Mouse (Mus musculus) midbrain, embryonic 10.5 days (tissue): Measurements from ENCODE around the gene Tnfaip3. TPM values are rescaled to one million over a fixed set of nuclear protein-coding genes. Genes with fewer than 3 reads are reported as not detected.

ENCODE experiments used
- DNase-seq: peaks from one replicate; pipeline ENCODE4 v3.0.0-alpha.2; 2017; ENCODE audit warnings: low spot score
- H3K27ac ChIP-seq: fragments of 300-500 bp; sonication (generic); replicated peaks from 2 replicates; pipeline ENCODE4 v1.5.1; 2016; ENCODE audit warnings: mild to moderate bottlenecking
- H3K27me3 ChIP-seq: fragments of 300-500 bp; sonication (generic); 2 replicates; pipeline ENCODE4 v1.6.1; 2016; ENCODE audit warnings: low read depth, mild to moderate bottlenecking; ENCODE audit not compliant: poor library complexity, severe bottlenecking
- H3K36me3 ChIP-seq: fragments of 300-500 bp; sonication (generic); 2 replicates; pipeline ENCODE4 v1.6.1; 2016; ENCODE audit warnings: mild to moderate bottlenecking, moderate library complexity
- H3K4me1 ChIP-seq: fragments of 300-500 bp; sonication (generic); 2 replicates; pipeline ENCODE4 v1.6.1; 2016
- H3K4me3 ChIP-seq: fragments of 300-500 bp; sonication (generic); 2 replicates; pipeline ENCODE4 v1.5.1; 2016; ENCODE audit warnings: mild to moderate bottlenecking, moderate library complexity
- H3K9me3 ChIP-seq: fragments of 300-500 bp; sonication (generic); replicated peaks from 2 replicates; pipeline ENCODE4 v1.6.1; 2016; ENCODE audit warnings: mild to moderate bottlenecking
- WGBS: fragments of 180-500 bp; shearing (Covaris S2); methylation state at CpG from one replicate; pipeline ENCODE4 v1.1.7; 2016; 5-methylcytosine and 5-hydroxymethylcytosine counted together
- polyA plus RNA-seq: library from polyadenylated mRNA; unstranded; fragments of >200 nt; fragmentation: Nextera tagmentation; extraction: Ambion mirVana; gene quantifications from 2 replicates; pipeline ENCODE4 v1.2.1, GENCODE M21; 2016

Gene Tnfaip3
- polyA plus RNA-seq, 1 experiment from 2014 or later, result 1.8 TPM

- no peak for DNase-seq
- WGBS, result 85% methylated on average over 7 of the region's 7 CpGs
- Histone ChIP-seq H3K4me1 (peaks cover 20% of the 10 kb centered on the region), H3K9me3 (no peaks in the 10 kb centered on the region), H3K4me3 (no peak overlapping the region), H3K36me3 (0 out of 2 replicates have a peak, but pooled peaks cover 7% of the 10 kb centered on the region), H3K27ac (no peak overlapping the region), H3K27me3 (peaks cover 19% of the 10 kb centered on the region)
These were observed 3.5 kb downstream of the Tnfaip3 start for GRCm38 (mm10) chr10:19011832-19012440.

DNA sequence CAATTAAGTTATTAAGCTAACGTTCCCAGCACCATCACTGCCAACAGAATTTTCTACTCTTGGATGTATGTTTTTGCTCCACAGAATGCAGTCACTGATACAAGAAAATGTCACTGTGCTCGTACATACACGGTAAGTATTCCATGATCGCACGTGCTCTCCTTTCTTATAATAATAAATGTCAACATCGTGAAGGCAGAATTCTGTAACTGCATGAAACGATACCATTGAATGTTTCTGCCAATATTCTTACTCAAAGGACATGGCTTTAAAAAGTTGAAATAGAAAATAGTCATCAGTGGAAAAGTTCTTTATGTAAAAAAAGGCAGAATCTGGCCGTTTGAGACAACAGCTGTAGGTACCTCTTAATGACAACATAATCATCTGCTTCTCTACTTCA lies 5.0 kb downstream of the Tnfaip3 start:
- 0 out of 2 replicates have a peak, but pooled peaks cover 10% of the 10 kb centered on the region for H3K36me3 ChIP-seq
- 91% methylated on average over 8 of the region's 8 CpGs for WGBS
- H3K27me3 ChIP-seq, result peaks cover 9% of the 10 kb centered on the region; the same call in 1 of the 2 replicates
- H3K4me1 ChIP-seq, result peaks cover 10% of the 10 kb centered on the region
- no peak for DNase-seq
- no peaks in the 10 kb centered on the region for H3K9me3 ChIP-seq
- no peak overlapping the region for H3K4me3 ChIP-seq
- no peak overlapping the region for H3K27ac ChIP-seq

DNA sequence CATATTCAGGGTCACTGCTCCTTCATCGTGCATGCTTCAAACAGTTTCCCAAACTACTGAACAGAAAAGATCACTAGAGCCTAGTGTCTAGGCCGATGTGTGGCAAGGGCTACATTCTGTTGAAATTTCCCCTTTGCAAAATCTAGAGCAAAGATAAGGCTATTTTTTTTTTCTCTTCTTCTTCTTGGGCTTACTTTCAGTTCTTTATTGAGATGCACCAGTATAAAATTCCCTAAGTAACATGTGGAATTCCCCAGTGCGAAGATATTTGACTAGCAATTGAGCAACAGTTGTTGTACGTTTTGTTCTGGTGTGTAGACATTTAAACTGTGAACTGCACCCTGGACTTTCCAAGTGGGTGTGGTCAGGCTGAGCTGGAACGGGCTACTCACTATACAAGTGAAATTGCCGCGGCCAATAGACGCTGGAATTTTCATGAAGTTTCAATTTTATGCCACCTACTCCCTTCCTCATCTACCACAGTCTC lies 6.2 kb downstream of the Tnfaip3 start:
- WGBS, result 79% methylated on average over 8 of the region's 8 CpGs
- H3K36me3 ChIP-seq, result peaks cover 17% of the 10 kb centered on the region

DNA sequence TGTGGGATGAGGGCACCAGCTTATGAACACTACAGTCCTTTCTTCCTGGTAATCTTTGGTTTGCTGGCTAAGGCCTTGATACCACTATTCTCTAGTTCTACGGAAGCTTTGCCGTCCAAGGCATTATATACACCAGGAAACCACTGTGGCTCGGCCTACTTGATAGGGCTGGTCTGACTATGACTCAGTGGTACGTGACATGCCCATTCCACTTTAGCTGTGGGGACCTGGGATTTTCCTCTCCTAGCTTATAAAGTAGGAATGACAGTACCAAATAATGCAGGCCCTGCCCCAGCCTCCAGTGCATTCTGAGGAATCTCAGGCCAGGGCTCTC lies 6.9 kb downstream of the Tnfaip3 start:
- peaks cover 22% of the 10 kb centered on the region for H3K36me3 ChIP-seq
- DNase-seq, result no peak
- WGBS, result 93% methylated on average over 4 of the region's 4 CpGs
- peaks cover 9% of the 10 kb centered on the region; the same call in 1 of the 2 replicates for H3K27me3 ChIP-seq
- no peak overlapping the region for H3K4me3 ChIP-seq
- H3K9me3 ChIP-seq, result no peaks in the 10 kb centered on the region
- no peaks in the 10 kb centered on the region; the same call in 1 of the 2 replicates for H3K4me1 ChIP-seq
- no peak overlapping the region for H3K27ac ChIP-seq

More for the DNA sequence above, 6.2 kb downstream of the Tnfaip3 start:
- Histone ChIP-seq H3K27ac (no peak overlapping the region), H3K4me1 (peaks cover 3% of the 10 kb centered on the region), H3K4me3 (no peak overlapping the region), H3K9me3 (no peaks in the 10 kb centered on the region), H3K27me3 (peaks cover 9% of the 10 kb centered on the region; the same call in 1 of the 2 replicates)
- DNase-seq, result no peak

GRCm38 (mm10) chr10:19007897-19008606 lies 7.4 kb downstream of the Tnfaip3 start:
- no peaks in the 10 kb centered on the region; the same call in 1 of the 2 replicates for H3K4me1 ChIP-seq
- 79% methylated on average over 8 of the region's 8 CpGs for WGBS
- no peaks in the 10 kb centered on the region for H3K9me3 ChIP-seq
- H3K27me3 ChIP-seq, result peaks cover 3% of the 10 kb centered on the region; the same call in 1 of the 2 replicates
- no peak for DNase-seq
- H3K36me3 ChIP-seq, result peaks cover 23% of the 10 kb centered on the region
- no peak overlapping the region for H3K4me3 ChIP-seq
- no peak overlapping the region for H3K27ac ChIP-seq

- H3K36me3 ChIP-seq, result peaks cover 43% of the 10 kb centered on the region
- H3K27me3 ChIP-seq, result no peaks in the 10 kb centered on the region
- no peak overlapping the region for H3K27ac ChIP-seq
- H3K4me3 ChIP-seq, result no peak overlapping the region
- no peaks in the 10 kb centered on the region for H3K9me3 ChIP-seq
- DNase-seq, result no peak
- 91% methylated on average over 12 of the region's 12 CpGs for WGBS
- H3K4me1 ChIP-seq, result no peaks in the 10 kb centered on the region
These were observed 13.2 kb downstream of the Tnfaip3 start for GRCm38 (mm10) chr10:19002091-19002785.

DNA sequence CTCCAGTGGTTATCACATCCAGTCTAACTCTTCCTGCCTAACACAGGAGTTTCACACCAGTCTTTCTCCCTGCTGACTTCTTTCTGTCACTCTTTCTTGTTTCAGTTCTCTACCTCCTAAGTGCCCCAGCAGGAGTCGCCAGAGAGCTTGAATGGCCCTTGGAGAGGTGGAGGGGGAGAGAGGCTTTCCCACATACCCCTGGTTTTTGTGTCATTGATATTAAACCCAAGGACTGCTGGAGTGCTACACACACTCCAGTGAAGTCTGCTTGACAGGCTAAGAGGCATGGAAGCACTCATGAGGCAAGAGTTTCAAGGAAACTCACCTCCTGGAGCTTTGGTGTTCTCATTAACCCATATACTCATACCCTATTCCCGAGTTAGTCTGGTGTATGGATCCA lies 16.0 kb downstream of the Tnfaip3 start:
- no peaks in the 10 kb centered on the region for H3K27me3 ChIP-seq
- H3K27ac ChIP-seq, result no peak overlapping the region
- peaks cover 32% of the 10 kb centered on the region for H3K36me3 ChIP-seq
- no peaks in the 10 kb centered on the region for H3K9me3 ChIP-seq
- H3K4me3 ChIP-seq, result no peak overlapping the region
- no peak for DNase-seq
- H3K4me1 ChIP-seq, result no peaks in the 10 kb centered on the region
- 67% methylated on average over 2 of the region's 2 CpGs for WGBS

DNA sequence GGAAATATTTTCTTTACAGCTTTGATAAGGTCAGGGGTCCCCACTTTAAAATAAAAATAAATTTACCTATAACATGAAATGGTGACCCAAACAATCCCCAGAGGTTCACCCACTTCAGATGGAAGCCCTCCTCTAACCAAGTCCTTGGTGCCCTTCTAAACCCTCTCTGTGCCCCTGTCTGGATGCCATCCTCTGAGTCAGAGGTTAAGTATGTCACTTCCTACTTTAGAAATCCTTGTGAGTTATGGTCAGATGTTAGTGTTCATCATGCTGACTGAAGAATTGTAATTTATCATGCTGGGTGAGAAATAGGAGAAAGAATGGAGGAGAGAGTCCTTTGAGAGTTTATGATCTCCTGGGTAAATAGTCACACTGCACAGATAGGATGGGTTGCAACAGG lies 19.1 kb downstream of the Tnfaip3 start:
- Histone ChIP-seq H3K4me3 (no peak overlapping the region), H3K9me3 (no peaks in the 10 kb centered on the region), H3K4me1 (no peaks in the 10 kb centered on the region), H3K27me3 (no peaks in the 10 kb centered on the region), H3K27ac (no peak overlapping the region), H3K36me3 (peaks cover 6% of the 10 kb centered on the region)
- no peak for DNase-seq

DNA sequence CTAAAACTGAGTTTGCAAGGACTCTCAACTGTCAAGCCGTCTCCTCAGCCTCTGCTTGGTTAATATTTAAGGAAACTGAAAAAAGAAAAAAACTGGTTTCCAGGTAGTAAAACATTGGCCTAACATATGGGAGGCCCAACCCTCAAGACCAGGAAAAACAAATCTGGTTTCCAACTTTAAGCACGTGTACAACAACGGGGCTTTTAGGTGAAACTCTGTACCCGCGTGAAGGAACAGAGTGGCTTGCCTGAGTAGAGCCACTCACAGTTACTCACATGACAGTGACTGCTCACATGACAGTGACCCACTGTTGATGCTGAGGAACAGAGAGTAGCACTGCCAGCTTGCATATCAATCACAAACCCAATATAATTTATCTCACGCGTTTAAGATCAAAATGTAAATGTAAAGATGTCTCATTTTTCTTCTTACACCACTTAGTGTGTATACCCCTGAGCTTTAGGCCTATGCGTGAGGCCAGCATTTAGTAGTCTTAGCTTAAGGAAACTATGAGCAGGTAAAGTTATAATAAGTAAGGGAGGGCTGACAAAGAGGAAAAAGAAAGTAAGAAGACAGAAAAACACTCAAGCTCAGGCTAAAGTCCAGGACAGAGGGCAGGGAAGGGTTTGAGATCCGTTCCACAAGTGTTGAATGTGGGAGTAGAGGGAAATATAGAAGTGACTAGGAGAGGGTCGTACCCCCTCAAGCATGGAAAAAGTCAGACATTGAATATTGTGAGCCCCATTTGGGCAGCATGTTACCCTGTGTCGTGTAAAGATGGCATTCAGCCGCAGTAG lies 19.8 kb downstream of the Tnfaip3 start:
- H3K36me3 ChIP-seq, result peaks cover 3% of the 10 kb centered on the region; the same call in 1 of the 2 replicates
- no peak for DNase-seq
- H3K4me3 ChIP-seq, result no peak overlapping the region
- H3K9me3 ChIP-seq, result no peaks in the 10 kb centered on the region
- no peaks in the 10 kb centered on the region for H3K27me3 ChIP-seq
- H3K4me1 ChIP-seq, result no peaks in the 10 kb centered on the region
- WGBS, result 94% methylated on average over 12 of the region's 12 CpGs
- H3K27ac ChIP-seq, result no peak overlapping the region

GRCm38 (mm10) chr10:18992971-18993370 lies 22.5 kb downstream of the Tnfaip3 start:
- Histone ChIP-seq H3K4me3 (no peak overlapping the region), H3K36me3 (no peaks in the 10 kb centered on the region), H3K27ac (no peak overlapping the region), H3K9me3 (no peaks in the 10 kb centered on the region), H3K4me1 (no peaks in the 10 kb centered on the region), H3K27me3 (no peaks in the 10 kb centered on the region)
- no peak for DNase-seq
- WGBS, result 91% methylated on average over 4 of the region's 4 CpGs

GRCm38 (mm10) chr10:18991057-18991456 lies 24.4 kb downstream of the Tnfaip3 start:
- no peak overlapping the region for H3K4me3 ChIP-seq
- H3K27ac ChIP-seq, result no peak overlapping the region
- 86% methylated on average over 4 of the region's 4 CpGs for WGBS
- H3K9me3 ChIP-seq, result no peaks in the 10 kb centered on the region
- H3K27me3 ChIP-seq, result no peaks in the 10 kb centered on the region
- H3K4me1 ChIP-seq, result peaks cover 10% of the 10 kb centered on the region
- no peak for DNase-seq
- no peaks in the 10 kb centered on the region for H3K36me3 ChIP-seq

GRCm38 (mm10) chr10:18987907-18988199 lies 27.6 kb downstream of the Tnfaip3 start:
- no peak for DNase-seq
- 70% methylated on average over 2 of the region's 2 CpGs for WGBS
- Histone ChIP-seq H3K27me3 (no peaks in the 10 kb centered on the region), H3K27ac (no peak overlapping the region), H3K4me1 (peaks cover 10% of the 10 kb centered on the region), H3K9me3 (no peaks in the 10 kb centered on the region), H3K4me3 (no peak overlapping the region), H3K36me3 (no peaks in the 10 kb centered on the region)
